9 mouse cellular contexts compared by ENCODE assay signal in the genomic region with DNA sequence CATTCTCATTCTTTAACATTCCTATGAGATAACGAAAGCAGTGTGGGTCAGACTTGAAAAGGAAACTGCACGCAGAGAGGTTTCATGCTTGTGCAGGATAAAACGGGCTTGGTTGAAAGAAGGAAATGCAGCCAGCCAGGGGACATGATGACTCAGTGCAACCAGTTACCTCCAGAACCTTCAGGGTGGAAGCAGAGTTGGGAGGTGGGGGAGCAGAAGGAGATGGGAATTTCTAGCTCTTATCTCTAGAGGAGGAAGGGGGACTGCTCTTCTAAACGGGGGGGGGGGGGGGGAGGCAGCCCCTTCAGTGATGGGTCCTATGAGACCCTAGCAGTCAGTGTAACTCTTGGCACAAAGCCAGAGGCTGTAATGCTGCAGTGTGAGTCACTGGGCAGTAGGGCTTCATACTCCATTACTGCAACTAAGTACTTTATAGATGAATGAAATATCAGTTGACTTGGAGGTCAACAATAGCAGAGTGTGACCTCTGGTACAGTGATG. TPM values are rescaled to one million over a fixed set of nuclear protein-coding genes. Genes with fewer than 3 reads are reported as not detected.
DNase-seq lines count a peak whose midpoint lies in the region; ATAC-seq and TF ChIP-seq lines count a peak whose summit lies in the region.
"Had no signal": no experiment of that assay in that cellular context is flagged by ENCODE, and none has a peak within 500 bp of the region (broad histone marks: within the 10 kb centered on the region; RNA-seq: fewer than 3 reads in every experiment).

No protein-coding gene starts in this region.

- no peaks in the 10 kb centered on the region for H3K27me3 ChIP-seq in embryonic facial prominence, embryonic 15.5 days
- H3K27me3 ChIP-seq in lung, postnatal 0 days (replicated peaks; ENCODE audit: insufficient read depth, low read length): no peaks in the 10 kb centered on the region

- WGBS in embryonic facial prominence, embryonic 15.5 days: 15% methylated on average over 4 of the region's 4 CpGs
- WGBS in lung, postnatal 0 days: 5% methylated on average over 4 of the region's 4 CpGs

- H3K4me1 ChIP-seq in embryonic facial prominence, embryonic 15.5 days: 0 out of 2 replicates have a peak, but pooled peaks cover 5% of the 10 kb centered on the region
- H3K4me1 ChIP-seq in lung, postnatal 0 days (ENCODE audit: insufficient read depth, low read depth, low read length): no peaks in the 10 kb centered on the region

- H3K36me3 ChIP-seq in embryonic facial prominence, embryonic 15.5 days: no peaks in the 10 kb centered on the region
- H3K36me3 ChIP-seq in lung, postnatal 0 days (ENCODE audit: insufficient read depth, low read length): no peaks in the 10 kb centered on the region
- H3K36me3 ChIP-seq: G1E had no signal

- H3K9me3 ChIP-seq in embryonic facial prominence, embryonic 15.5 days (replicated peaks): no peaks in the 10 kb centered on the region
- no peaks in the 10 kb centered on the region for H3K9me3 ChIP-seq in lung, postnatal 0 days (ENCODE audit: low read length)
- H3K9me3 ChIP-seq: G1E had no signal

- peak; percentile 49 for TF ChIP-seq EP300 in lung, postnatal 0 days (IDR thresholded peaks at IDR 0.05)

- H3K9ac ChIP-seq in embryonic facial prominence, embryonic 15.5 days: no peak overlapping the region
- H3K9ac ChIP-seq in lung, postnatal 0 days (replicated peaks; ENCODE audit: low read depth): no peak overlapping the region

- H3K4me3 ChIP-seq in embryonic facial prominence, embryonic 15.5 days (replicated peaks): no peak overlapping the region
- no peak overlapping the region for H3K4me3 ChIP-seq in lung, postnatal 0 days (ENCODE audit: low read depth, low read length)

- no peak overlapping the region for H3K4me2 ChIP-seq in embryonic facial prominence, embryonic 15.5 days (replicated peaks)
- peak overlapping the region; percentile 41 for H3K4me2 ChIP-seq in lung, postnatal 0 days (replicated peaks; ENCODE audit: low read depth, low read length)

- peak; percentile 92 for ATAC-seq in frontal cortex, adult (ENCODE audit: low TSS enrichment)
- ATAC-seq in embryonic facial prominence, embryonic 15.5 days (ENCODE audit: insufficient number of reproducible peaks, low FRiP score, low TSS enrichment, low read depth): peak; percentile 54; the same call in 1 of the 2 replicates
- peak; percentile 86 for ATAC-seq in lung, postnatal 0 days

- DNase-seq in frontal cortex, postnatal 25 days (ENCODE audit: low spot score in 2 of 2): no peak
- peak; percentile 24 for DNase-seq in CD4-positive helper T cell, adult 2 months (ENCODE audit: low read depth, low spot score)
- peak; percentile 35 for DNase-seq in kidney, adult 18-20 months
- DNase-seq in lung, postnatal 0 days (ENCODE audit: low spot score): peak; percentile 79
- DNase-seq in testis, postnatal 14 days (ENCODE audit: low spot score): no peak
- no peak for DNase-seq in layer of hippocampus, adult 9-10 months (ENCODE audit: low spot score)

- no peak overlapping the region for H3K27ac ChIP-seq in embryonic facial prominence, embryonic 15.5 days (replicated peaks)
- no peak overlapping the region for H3K27ac ChIP-seq in lung, postnatal 0 days (ENCODE audit: low read length)

- no peak; the same call in 1 of the 2 replicates for TF ChIP-seq CTCF in lung, postnatal 0 days (IDR thresholded peaks at IDR 0.05)

RNA-seq across cellular contexts. Expression of a gene that starts 6.8 kb away (rescaled TPM):
- not detected in 2 replicates for polyA plus RNA-seq in embryonic facial prominence, embryonic 15.5 days (2015; fragmentation: Nextera tagmentation; extraction: Ambion mirVana)
- not detected in 2 replicates for polyA plus RNA-seq in lung, postnatal 0 days (2015; fragmentation: Nextera tagmentation; extraction: Ambion mirVana)
- polyA plus RNA-seq: G1E had no signal

RNA-seq across cellular contexts. Expression of a gene that starts 42.3 kb away (rescaled TPM):
- polyA plus RNA-seq in embryonic facial prominence, embryonic 15.5 days (2015; fragmentation: Nextera tagmentation; extraction: Ambion mirVana): not detected in 2 replicates
- not detected in 2 replicates for polyA plus RNA-seq in lung, postnatal 0 days (2015; fragmentation: Nextera tagmentation; extraction: Ambion mirVana)
- polyA plus RNA-seq: G1E had no signal

RNA-seq across cellular contexts. Expression of a gene that starts 55.8 kb away (rescaled TPM):
- not detected in 2 replicates for polyA plus RNA-seq in embryonic facial prominence, embryonic 15.5 days (2015; fragmentation: Nextera tagmentation; extraction: Ambion mirVana)
- not detected in 2 replicates for polyA plus RNA-seq in lung, postnatal 0 days (2015; fragmentation: Nextera tagmentation; extraction: Ambion mirVana)
- polyA plus RNA-seq: G1E had no signal

Comparison
In these comparisons a context has a peak if more than half of its experiments do, and no peak if none do; other contexts are left out.
1. DNase-seq: peak in CD4-positive helper T cell, adult 2 months (single experiment), kidney, adult 18-20 months (single experiment) and lung, postnatal 0 days (single experiment); none in frontal cortex, postnatal 25 days (0 of 2), testis, postnatal 14 days (single experiment) and layer of hippocampus, adult 9-10 months (single experiment).
2. Peak in every context shown above with its lines, with median percentiles within 50 percentile points of each other: ATAC-seq.